Mouse (Mus musculus): Measurements from ENCODE around the gene Plin3.

Gene Plin3

GRCm38 (mm10) chr17:56292531-56293222 is at the start of gene Plin3:
Gene Plin3 (minus strand): TSS chr17:56292873.
- in situ Hi-C loops (cut with MseI, MboI), result no loop called here

GRCm38 (mm10) chr17:56340717-56341116 is 48.0 kb upstream of the Plin3 start:
- in situ Hi-C loops (cut with MseI, MboI), result no loop called here

GRCm38 (mm10) chr17:56338909-56339308 is 46.2 kb upstream of the Plin3 start:
- in situ Hi-C loops (cut with MseI, MboI), result no loop called here

GRCm38 (mm10) chr17:56337791-56338190 is 45.1 kb upstream of the Plin3 start:
- in situ Hi-C loops (cut with MseI, MboI), result no loop called here

- in situ Hi-C loops (cut with MseI, MboI), result no loop called here
Observed at GRCm38 (mm10) chr17:56337190-56337589, 44.5 kb upstream of the Plin3 start.

- in situ Hi-C loops (cut with MseI, MboI), result no loop called here
Observed at GRCm38 (mm10) chr17:56332987-56333386, 40.3 kb upstream of the Plin3 start.

- in situ Hi-C loops (cut with MseI, MboI), result no loop called here
Observed at GRCm38 (mm10) chr17:56331256-56331655, 38.6 kb upstream of the Plin3 start.

- in situ Hi-C loops (cut with MseI, MboI), result no loop called here
Observed at GRCm38 (mm10) chr17:56330345-56330744, 37.7 kb upstream of the Plin3 start.

- in situ Hi-C loops (cut with MseI, MboI), result no loop called here
Observed at GRCm38 (mm10) chr17:56329267-56329666, 36.6 kb upstream of the Plin3 start.

- in situ Hi-C loops (cut with MseI, MboI), result no loop called here
Observed at GRCm38 (mm10) chr17:56326153-56327147, 33.8 kb upstream of the Plin3 start.

- in situ Hi-C loops (cut with MseI, MboI), result no loop called here
Observed at GRCm38 (mm10) chr17:56325450-56326152, 32.9 kb upstream of the Plin3 start, which contains the start of gene Kdm4b. Gene Kdm4b (plus strand): TSS chr17:56326062.

GRCm38 (mm10) chr17:56324419-56324818 is 31.7 kb upstream of the Plin3 start:
- in situ Hi-C loops (cut with MseI, MboI), result no loop called here

GRCm38 (mm10) chr17:56309191-56309945 is 16.7 kb upstream of the Plin3 start:
- in situ Hi-C loops (cut with MseI, MboI), result no loop called here

- in situ Hi-C loops (cut with MseI, MboI), result no loop called here
Observed at GRCm38 (mm10) chr17:56308088-56308487, 15.4 kb upstream of the Plin3 start.

- in situ Hi-C loops (cut with MseI, MboI), result no loop called here
Observed at GRCm38 (mm10) chr17:56305826-56306225, 13.2 kb upstream of the Plin3 start.

- in situ Hi-C loops (cut with MseI, MboI), result no loop called here
Observed at GRCm38 (mm10) chr17:56305156-56305555, 12.5 kb upstream of the Plin3 start.

GRCm38 (mm10) chr17:56304718-56305117 is 12.0 kb upstream of the Plin3 start:
- in situ Hi-C loops (cut with MseI, MboI), result no loop called here

GRCm38 (mm10) chr17:56303847-56304586 is 11.3 kb upstream of the Plin3 start:
- in situ Hi-C loops (cut with MseI, MboI), result no loop called here

GRCm38 (mm10) chr17:56303160-56303846 is 10.6 kb upstream of the Plin3 start, which contains the start of gene Uhrf1:
Gene Uhrf1 (plus strand): TSS chr17:56303321.
- in situ Hi-C loops (cut with MseI, MboI), result no loop called here

Data from mouse trophoblast stem cell (cell line).